Comparison of ENCODE assay signal across 11 mouse cellular contexts in the genomic region with DNA sequence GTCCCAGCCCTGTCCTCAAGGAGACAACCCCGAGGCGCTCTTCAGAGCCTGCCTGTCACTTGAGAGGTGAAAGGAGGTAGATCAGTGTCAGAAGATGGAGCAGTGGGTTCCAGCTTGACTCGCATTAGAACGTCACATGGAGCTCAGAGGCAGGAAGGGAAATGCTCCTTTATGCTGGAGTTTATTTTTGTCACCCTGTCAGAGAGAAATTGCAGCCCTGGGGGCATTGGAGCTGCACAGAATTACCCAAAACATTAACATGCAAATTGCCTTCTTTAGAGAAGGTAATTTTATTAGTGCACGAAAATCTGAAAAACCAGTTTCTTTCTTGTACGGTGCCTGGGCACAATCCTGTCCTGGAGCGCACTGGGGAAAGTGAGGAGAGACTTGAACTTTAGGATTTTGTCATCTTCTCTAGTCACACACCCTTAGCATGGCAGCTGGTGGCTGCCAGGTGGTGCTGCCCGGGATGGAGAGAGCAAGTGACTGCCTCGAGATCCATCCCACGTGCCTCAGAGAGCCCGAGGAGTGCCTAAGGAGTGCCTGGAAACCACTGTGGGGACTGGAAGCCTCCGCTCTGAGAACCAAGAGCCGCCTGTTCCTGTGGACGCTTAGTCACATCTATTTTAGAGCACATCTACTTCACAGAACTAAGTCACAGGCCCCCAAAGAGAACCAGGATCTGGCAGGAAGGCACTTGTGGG.
DNase-seq lines count a peak whose midpoint lies in the region; ATAC-seq and TF ChIP-seq lines count a peak whose summit lies in the region.
"Had no signal": no experiment of that assay in that cellular context is flagged by ENCODE, and none has a peak within 500 bp of the region (broad histone marks: within the 10 kb centered on the region; RNA-seq: fewer than 3 reads in every experiment).

No protein-coding gene starts in this region.

- H3K36me3 ChIP-seq in heart, embryonic 16.5 days (ENCODE audit: control insufficient read depth, insufficient read depth), result no peaks in the 10 kb centered on the region
- H3K36me3 ChIP-seq in hindbrain, embryonic 16.5 days (ENCODE audit: control insufficient read depth, insufficient read depth, low read length), result no peaks in the 10 kb centered on the region
- H3K36me3 ChIP-seq in midbrain, postnatal 0 days (ENCODE audit: insufficient read depth, low read length), result no peaks in the 10 kb centered on the region
- no peaks in the 10 kb centered on the region for H3K36me3 ChIP-seq in liver, embryonic 12.5 days
- H3K36me3 ChIP-seq: embryonic facial prominence, embryonic 15.5 days; G1E had no signal

- H3K4me2 ChIP-seq in heart, embryonic 16.5 days (ENCODE audit: low read depth, low read length), result 0 out of 2 replicates have a peak overlapping the region, but pooled peaks have one; percentile 14
- no peak overlapping the region for H3K4me2 ChIP-seq in hindbrain, embryonic 16.5 days (ENCODE audit: low read length)
- no peak overlapping the region for H3K4me2 ChIP-seq in midbrain, postnatal 0 days (ENCODE audit: low read depth, low read length, poor library complexity, severe bottlenecking)
- no peak overlapping the region for H3K4me2 ChIP-seq in liver, embryonic 12.5 days
- H3K4me2 ChIP-seq: embryonic facial prominence, embryonic 15.5 days had no signal

- H3K27me3 ChIP-seq in heart, embryonic 16.5 days (ENCODE audit: control insufficient read depth, insufficient read depth, low read length), result no peaks in the 10 kb centered on the region
- H3K27me3 ChIP-seq in hindbrain, embryonic 16.5 days (replicated peaks; ENCODE audit: control insufficient read depth, insufficient read depth, low read length), result no peaks in the 10 kb centered on the region
- H3K27me3 ChIP-seq in midbrain, postnatal 0 days (ENCODE audit: insufficient read depth, low read length), result no peaks in the 10 kb centered on the region
- H3K27me3 ChIP-seq in liver, embryonic 12.5 days (replicated peaks), result peaks cover 12% of the 10 kb centered on the region; the same call in 1 of the 2 replicates
- H3K27me3 ChIP-seq: embryonic facial prominence, embryonic 15.5 days had no signal

- H3K4me3 ChIP-seq in heart, embryonic 16.5 days (ENCODE audit: low read length), result no peak overlapping the region
- no peak overlapping the region for H3K4me3 ChIP-seq in hindbrain, embryonic 16.5 days (ENCODE audit: low read length)
- no peak overlapping the region for H3K4me3 ChIP-seq in midbrain, postnatal 0 days (ENCODE audit: low read depth, low read length)
- no peak overlapping the region for H3K4me3 ChIP-seq in liver, embryonic 12.5 days
- H3K4me3 ChIP-seq: embryonic facial prominence, embryonic 15.5 days had no signal

- no peak for TF ChIP-seq CTCF in midbrain, postnatal 0 days (IDR thresholded peaks at IDR 0.05)

- no peak for DNase-seq in heart, postnatal 14 days
- peak; percentile 22 for DNase-seq in midbrain, postnatal 0 days (ENCODE audit: low spot score)
- DNase-seq in ovary, adult 18-20 months (ENCODE audit: low spot score), result no peak
- DNase-seq in spleen, adult 12 weeks (ENCODE audit: low spot score), result no peak

- H3K27ac ChIP-seq in heart, embryonic 16.5 days (ENCODE audit: low read length), result peak overlapping the region; percentile 74
- H3K27ac ChIP-seq in hindbrain, embryonic 16.5 days (ENCODE audit: low read depth, low read length), result no peak overlapping the region
- H3K27ac ChIP-seq in midbrain, postnatal 0 days (ENCODE audit: low read depth, low read length), result no peak overlapping the region
- H3K27ac ChIP-seq in liver, embryonic 12.5 days, result no peak overlapping the region
- H3K27ac ChIP-seq: embryonic facial prominence, embryonic 15.5 days; kidney, postnatal 0 days had no signal

- intact Hi-C loops in heart, postnatal 14 days (cut with DNase I), result no loop called here

- no peaks in the 10 kb centered on the region for H3K9me3 ChIP-seq in heart, embryonic 16.5 days (replicated peaks; ENCODE audit: control insufficient read depth, low read length)
- no peaks in the 10 kb centered on the region for H3K9me3 ChIP-seq in hindbrain, embryonic 16.5 days (ENCODE audit: control insufficient read depth, low read length)
- H3K9me3 ChIP-seq in midbrain, postnatal 0 days (ENCODE audit: low read length), result no peaks in the 10 kb centered on the region
- H3K9me3 ChIP-seq in liver, embryonic 12.5 days (replicated peaks), result no peaks in the 10 kb centered on the region
- H3K9me3 ChIP-seq: embryonic facial prominence, embryonic 15.5 days; G1E had no signal

- ATAC-seq in heart, embryonic 16.5 days (replicated peaks; ENCODE audit: extremely low read depth, insufficient read depth, low FRiP score), result peak; percentile 70
- ATAC-seq in common myeloid progenitor, adult 5-6 weeks (replicated peaks; ENCODE audit: low read depth, poor library complexity, severe bottlenecking), result peak; percentile 60
- ATAC-seq in hindbrain, embryonic 16.5 days, result peak; percentile 48
- no peak for ATAC-seq in midbrain, postnatal 0 days (ENCODE audit: low FRiP score)
- no peak for ATAC-seq in liver, embryonic 12.5 days

- 34% methylated on average over 14 of the region's 14 CpGs for WGBS in heart, embryonic 16.5 days
- WGBS in hindbrain, embryonic 16.5 days, result 32% methylated on average over 14 of the region's 14 CpGs
- 44% methylated on average over 14 of the region's 14 CpGs for WGBS in midbrain, postnatal 0 days
- 37% methylated on average over 14 of the region's 14 CpGs for WGBS in liver, embryonic 12.5 days (ENCODE audit: insufficient replicate concordance)

- no peak overlapping the region; the same call in 1 of the 2 replicates for H3K9ac ChIP-seq in heart, embryonic 16.5 days (ENCODE audit: low read length)
- no peak overlapping the region for H3K9ac ChIP-seq in hindbrain, embryonic 16.5 days (ENCODE audit: low read depth, low read length)
- H3K9ac ChIP-seq in midbrain, postnatal 0 days (replicated peaks; ENCODE audit: low read length, poor library complexity, severe bottlenecking), result no peak overlapping the region
- H3K9ac ChIP-seq in liver, embryonic 12.5 days, result no peak overlapping the region
- H3K9ac ChIP-seq: embryonic facial prominence, embryonic 15.5 days had no signal

- H3K4me1 ChIP-seq in heart, embryonic 16.5 days (ENCODE audit: control insufficient read depth, insufficient read depth, low read length), result peaks cover 25% of the 10 kb centered on the region
- H3K4me1 ChIP-seq in hindbrain, embryonic 16.5 days (ENCODE audit: control insufficient read depth, insufficient read depth, low read depth, low read length), result peaks cover 2% of the 10 kb centered on the region; the same call in 1 of the 2 replicates
- no peaks in the 10 kb centered on the region for H3K4me1 ChIP-seq in midbrain, postnatal 0 days (ENCODE audit: insufficient read depth, low read length)
- 0 out of 2 replicates have a peak, but pooled peaks cover 12% of the 10 kb centered on the region for H3K4me1 ChIP-seq in liver, embryonic 12.5 days

Comparison
In these comparisons a context has a peak if more than half of its experiments do, and no peak if none do; other contexts are left out.
1. ATAC-seq: peak in heart, embryonic 16.5 days (single experiment), common myeloid progenitor, adult 5-6 weeks (single experiment) and hindbrain, embryonic 16.5 days (single experiment); none in midbrain, postnatal 0 days (single experiment) and liver, embryonic 12.5 days (single experiment).